Mouse (Mus musculus): ENCODE results near the gene Nupr1l.
"Not testable (repeated sequence)": the region's sequence is repeated elsewhere in the genome, so short reads cannot be mapped to it uniquely, and the experiment has no call there.

The Nupr1l gene

GRCm38 (mm10) chr5:129908242-129908965, at the start of gene Nupr1l:
Gene Nupr1l, plus strand, starts transcription at chr5:129908540.
- peak; percentile 81 for DNase-seq

DNA sequence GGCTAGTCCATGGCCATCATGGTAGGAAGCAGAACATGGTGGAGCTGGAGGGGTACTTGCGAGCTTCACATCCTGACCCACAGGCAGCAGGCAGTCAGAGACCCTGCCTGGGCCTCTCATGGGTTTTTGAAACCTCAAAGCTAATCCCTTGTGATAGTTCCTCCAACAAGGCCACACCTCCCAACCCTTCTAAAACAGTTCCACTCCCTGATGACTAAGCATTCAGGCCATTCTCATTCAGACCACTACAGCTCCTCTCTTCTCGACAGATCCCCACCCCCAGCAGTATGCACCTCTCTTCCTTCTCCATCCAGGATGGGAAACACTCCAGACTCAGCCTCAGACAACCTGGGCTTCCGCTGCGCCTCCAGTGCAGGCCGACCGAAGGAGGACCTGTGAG, 46.0 kb upstream of the Nupr1l start:
- DNase-seq, result no peak

GRCm38 (mm10) chr5:129864467-129864866, 43.9 kb upstream of the Nupr1l start:
- DNase-seq, result no peak

- no peak for DNase-seq
These were observed 42.5 kb upstream of the Nupr1l start for GRCm38 (mm10) chr5:129865841-129866240.

DNA sequence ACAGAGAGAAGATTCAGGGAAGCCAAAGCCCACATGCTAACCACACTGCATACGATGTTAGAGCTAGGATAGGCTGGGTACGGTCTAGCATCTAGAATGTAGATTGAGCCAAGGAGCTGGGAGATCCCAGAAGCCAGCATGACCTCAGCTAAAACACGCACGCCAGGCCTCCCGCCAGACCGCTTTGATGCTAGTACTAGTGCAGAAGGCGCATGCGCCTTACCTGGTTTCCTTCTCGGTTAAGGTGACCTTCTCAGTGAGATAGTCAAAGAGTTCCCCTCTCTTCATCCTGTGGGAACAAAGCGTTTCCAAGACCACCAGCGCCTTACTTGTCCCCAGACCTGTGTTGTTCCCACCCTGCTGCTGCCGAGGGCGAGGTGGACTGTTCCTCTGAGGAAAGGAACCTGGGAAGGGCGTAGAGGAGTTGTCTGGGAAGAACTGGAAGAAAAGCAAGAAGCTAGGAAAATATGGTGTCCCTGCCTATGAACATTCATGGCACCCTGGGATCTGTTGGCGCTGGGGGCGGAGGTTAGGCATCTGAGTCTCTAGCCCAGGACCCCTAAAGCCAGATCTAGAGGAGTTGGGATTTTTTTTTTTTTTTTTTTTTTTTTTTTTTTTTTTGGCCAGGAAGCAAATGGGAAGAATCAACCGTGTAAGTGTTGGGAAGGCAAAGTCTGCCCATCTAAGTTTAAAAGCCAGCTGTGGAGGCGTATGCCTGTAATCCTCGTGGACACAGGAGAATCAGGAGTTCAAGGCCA, 38.9 kb upstream of the Nupr1l start:
- no peak for DNase-seq

DNA sequence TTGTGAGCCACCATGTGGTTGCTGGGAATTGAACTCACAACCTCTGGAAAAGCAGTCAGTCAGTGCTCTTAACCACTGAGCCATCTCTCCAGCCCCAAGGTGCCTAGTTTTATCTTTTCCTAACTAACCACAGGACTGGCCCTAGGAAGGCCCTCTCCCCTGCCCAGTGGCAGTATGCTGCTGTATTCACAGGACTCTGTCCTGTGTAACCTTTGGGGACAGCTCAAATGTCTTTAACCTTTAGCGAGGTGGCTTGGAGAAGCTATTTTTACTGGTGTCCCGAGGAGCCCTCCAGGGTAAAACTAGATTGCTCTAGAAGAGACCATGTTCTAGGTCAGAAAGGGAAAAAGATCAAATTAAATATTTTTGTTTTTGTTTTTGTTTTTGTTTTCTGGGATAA, 37.1 kb upstream of the Nupr1l start:
- DNase-seq, result no peak

- DNase-seq, result no peak
These were observed 34.4 kb upstream of the Nupr1l start for GRCm38 (mm10) chr5:129873942-129874341.

DNA sequence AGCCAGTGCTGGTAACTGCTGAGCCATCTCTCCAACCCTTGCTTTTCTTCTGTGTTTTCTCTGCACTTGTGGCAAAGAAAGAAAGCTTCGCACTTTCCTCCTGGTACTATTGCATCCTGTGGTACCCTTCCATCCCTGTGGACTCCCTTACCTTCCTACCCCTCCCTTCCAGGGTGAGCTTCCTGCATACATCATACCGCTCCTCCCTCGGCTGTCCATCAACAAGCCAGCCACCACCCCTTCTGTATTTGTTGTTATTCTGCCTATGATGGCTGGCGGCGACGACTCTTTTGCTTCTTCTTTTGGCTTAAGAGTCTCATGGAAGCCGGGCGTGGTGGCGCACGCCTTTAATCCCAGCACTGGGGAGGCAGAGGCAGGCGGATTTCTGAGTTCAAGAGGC, 33.2 kb upstream of the Nupr1l start:
- DNase-seq, result no peak

DNA sequence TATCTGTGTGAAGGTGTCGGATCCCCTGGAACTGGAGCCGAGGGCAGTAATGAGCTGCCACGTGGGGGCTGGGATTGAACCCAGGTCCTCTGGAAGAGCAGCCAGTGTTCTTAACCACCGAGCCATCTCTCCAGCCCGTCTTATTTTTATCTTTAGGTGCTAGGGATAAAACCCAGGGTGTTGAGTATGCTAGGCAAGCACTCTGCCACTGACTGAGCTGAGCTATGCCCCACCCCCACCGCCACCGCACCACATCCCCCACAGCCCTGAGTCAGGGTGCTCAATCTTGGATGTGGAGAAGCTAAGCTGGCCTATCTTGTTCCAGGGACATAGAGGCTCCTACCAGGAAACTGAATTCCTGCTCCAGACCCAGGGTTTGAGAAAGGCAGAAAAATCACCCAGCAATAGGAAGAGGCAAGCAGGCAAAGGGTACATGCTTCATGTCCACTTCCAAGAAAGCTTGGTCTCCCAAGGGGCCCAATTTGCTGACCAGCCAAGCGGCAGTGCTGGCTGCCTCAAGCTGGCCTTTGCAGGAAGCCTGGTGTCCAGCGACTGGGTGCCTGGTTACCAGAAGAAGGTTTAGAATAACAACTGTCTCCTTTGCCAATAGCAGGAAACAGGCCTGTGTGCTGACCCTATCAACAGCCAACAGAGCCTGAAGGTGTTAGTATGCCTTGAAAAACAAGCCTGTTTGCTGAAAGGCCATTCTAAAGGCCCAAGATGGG, 30.4 kb upstream of the Nupr1l start:
- DNase-seq, result no peak

DNA sequence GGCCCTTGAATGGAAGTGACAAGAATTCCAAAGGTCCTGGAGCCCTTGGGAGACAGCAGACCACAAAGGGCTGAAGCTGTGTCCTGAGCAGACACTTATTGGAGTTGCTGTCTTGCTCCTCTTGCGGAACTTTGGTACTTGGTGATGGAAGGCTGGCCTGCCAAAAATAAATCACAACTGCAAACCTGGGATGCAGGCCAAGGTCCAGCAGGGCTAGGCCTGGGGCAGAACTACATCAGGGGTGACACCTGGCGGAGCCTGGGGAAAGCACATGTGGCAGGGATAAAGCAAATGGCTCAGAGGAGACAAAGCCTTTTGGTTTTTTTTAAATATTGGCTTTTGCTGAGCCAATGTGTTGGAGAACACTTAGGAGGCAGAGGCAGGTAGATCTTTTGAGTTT, 29.4 kb upstream of the Nupr1l start:
- no peak for DNase-seq

DNA sequence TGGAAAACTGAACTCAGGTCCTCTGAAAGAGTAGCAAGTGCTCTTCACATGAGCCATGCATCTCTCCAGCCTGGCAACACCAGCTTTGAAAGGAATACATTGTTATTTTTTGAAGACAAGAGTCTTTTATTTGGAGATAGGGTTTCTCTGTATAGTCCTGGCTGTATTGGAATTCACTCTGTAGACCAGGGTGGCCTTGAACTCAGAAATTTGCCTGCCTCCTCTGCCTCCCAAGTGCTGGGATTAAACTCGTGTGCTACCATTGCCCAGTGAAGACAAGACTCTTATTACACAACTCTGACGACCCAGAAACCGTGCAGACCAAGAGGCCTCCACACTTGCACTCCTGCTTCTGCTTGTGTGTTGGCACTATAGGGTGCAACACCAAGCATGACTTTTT, 28.5 kb upstream of the Nupr1l start:
- no peak for DNase-seq

DNA sequence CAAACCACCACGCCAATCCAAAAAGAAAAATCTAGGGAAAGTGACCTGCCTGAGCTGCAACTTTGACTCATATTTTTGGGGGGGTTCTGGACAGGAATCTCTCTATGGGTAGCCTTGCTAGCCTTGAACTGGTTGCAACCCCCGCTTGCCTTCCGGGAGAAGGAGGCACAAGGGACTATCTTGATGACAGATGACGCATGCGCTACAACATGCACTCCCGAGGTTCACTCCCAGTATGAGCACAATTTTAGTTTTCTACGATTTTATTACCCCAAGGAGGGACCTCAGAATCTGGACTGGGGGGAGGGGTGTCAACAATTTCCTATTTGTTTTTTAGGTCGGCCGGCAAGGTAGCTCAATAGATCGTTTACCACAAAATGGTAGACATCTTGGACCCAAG, 22.1 kb upstream of the Nupr1l start:
- no peak for DNase-seq

DNA sequence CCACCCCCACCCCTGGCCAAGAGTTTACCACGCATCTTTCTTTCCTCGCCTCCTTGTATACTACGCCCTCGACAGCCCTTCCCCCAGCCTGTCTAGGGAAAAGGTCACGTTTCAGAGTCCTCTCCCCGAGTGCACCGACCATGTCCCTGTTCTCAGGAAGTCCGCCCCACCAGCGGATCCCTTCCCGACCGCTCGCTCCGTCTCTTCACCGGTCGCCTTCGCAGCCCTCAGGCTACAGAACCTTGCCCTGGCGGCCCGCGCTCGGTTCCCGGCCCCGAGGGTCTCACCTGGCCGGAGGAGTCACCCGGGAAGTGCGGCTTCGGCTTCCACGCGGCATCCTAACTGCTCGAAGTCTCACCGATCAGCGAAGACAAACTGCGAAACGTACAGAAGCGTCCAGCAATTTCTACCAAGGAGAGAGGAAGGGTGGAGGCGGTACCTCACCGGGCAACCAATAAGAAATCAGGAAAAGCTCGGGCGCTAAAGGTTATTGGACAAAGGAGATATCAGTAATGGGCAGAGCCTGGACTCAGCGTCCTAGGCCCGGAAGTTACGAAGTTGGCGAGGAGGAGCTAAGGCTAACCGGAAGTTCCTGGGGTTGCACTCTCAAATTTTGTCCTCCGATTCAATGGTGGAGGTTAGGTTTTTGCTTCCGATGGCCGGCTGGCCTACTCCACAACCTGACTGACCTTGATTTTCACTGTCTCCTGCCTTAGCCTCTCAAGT, 21.3 kb upstream of the Nupr1l start, which contains the start of gene Chchd2:
Chchd2 (minus strand) TSS at position 560 of the 726 bp plus-strand sequence.
- peak; percentile 92 for DNase-seq

DNA sequence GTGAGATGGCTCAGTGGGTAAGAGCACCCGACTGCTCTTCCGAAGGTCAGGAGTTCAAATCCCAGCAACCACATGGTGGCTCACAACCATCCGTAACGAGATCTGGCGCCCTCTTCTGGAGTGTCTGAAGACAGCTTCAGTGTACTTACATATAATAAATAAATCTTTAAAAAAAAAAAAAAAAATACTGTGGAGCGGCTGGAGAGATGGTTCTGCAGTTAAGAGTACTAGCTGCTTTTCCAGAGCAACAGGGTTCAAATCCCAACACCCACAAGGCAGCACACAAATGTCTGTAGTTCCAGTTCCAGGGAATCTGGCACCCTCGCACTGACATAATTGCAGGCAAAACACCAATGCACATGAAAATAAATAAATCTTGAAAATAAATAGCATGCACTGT, 17.9 kb upstream of the Nupr1l start:
- DNase-seq, result not testable (repeated sequence)

- DNase-seq, result peak; percentile 79
These were observed 12.9 kb upstream of the Nupr1l start, which contains the start of gene Zbed5 for GRCm38 (mm10) chr5:129895198-129896088. Gene Zbed5, plus strand, starts transcription at chr5:129895723.

- DNase-seq, result no peak
These were observed 9.9 kb upstream of the Nupr1l start, which contains the start of gene Phkg1 for GRCm38 (mm10) chr5:129898449-129898848. Gene Phkg1, minus strand, starts transcription at chr5:129898549.

- no peak for DNase-seq
These were observed 565 bp upstream of the Nupr1l start for GRCm38 (mm10) chr5:129907775-129908174.

GRCm38 (mm10) chr5:129909147-129909546, 807 bp downstream of the Nupr1l start:
- no peak for DNase-seq

DNA sequence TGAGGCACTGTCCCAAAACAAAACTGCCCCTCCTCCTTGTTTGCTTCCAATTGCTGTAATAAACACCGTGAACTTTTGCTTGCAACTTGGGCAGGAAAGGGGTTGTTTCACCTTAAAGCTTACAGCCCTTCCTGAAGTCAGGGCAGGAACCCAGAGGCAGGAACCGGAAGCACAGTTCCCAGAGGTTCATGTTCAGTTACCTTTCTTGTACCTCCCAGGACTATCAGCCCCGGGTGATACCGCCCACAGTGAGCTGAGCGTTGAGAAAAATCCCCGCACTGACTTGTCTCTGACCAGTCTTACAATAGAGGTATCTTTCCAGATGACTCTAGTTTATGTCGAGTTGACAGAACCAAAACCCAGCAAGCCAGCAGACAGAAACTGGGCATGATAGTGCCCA, 1.3 kb downstream of the Nupr1l start:
- no peak for DNase-seq

GRCm38 (mm10) chr5:129914024-129914423, 5.7 kb downstream of the Nupr1l start:
- no peak for DNase-seq

DNA sequence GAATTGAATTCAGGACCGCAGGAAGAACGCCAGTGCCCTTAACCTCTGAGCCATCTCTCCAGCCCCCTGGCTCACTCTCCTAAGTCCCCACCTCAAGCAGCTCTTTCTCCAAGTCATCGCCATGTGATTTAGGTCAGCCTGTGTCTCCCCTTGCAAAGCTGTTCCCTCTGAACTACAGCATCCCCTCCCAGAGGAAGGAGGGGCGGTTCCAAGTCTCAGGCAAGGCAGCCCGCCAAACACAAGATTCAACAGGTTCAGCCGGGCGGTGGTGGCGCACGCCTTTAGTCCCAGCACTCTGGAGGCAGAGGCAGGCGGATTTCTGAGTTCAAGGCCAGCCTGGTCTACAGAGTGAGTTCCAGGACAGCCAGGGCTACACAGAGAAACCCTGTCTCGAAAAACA, 7.2 kb downstream of the Nupr1l start:
- DNase-seq, result not testable (repeated sequence)
